Mouse (Mus musculus) mammary gland, adult 2 months (tissue): Measurements from ENCODE around the gene Pom121l12. TPM values are rescaled to one million over a fixed set of nuclear protein-coding genes. Genes with fewer than 3 reads are reported as not detected.

Experiments
- polyA plus RNA-seq: library from polyadenylated mRNA; depleted of rRNA; stranded (reverse); fragments of >200 nt; gene quantifications from 2 replicates; pipeline ENCODE4 v1.2.3, GENCODE M21; 2012; ENCODE audit warnings: low replicate concordance; rRNA removed

Pom121l12 gene
- not detected in 2 replicates for polyA plus RNA-seq

DNA sequence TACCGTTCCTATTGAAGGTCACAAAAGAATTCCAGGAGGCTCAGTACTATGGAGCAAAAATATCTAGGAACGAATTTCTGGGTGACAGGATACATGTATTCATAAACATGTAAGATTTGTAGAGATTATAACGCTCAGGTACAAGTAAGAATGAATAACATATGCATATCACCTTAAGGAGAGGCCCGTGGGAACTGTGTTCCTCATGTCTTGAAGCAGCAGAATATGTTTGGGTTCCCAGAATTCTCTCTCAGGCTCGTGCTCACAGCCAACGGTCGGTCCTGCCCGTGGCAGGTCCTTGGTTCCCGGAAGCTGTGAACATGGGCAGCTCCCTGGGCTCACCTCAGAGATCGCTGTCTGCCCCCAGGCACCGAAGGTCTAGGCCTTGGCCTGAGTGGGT lies at the start of gene Pom121l12:
Gene Pom121l12, plus strand, starts transcription at position 301 of the 400 bp plus-strand sequence.

